Mouse (Mus musculus) limb, embryonic 11.5 days (tissue): ENCODE measurements around the gene Ccdc154. TPM values are rescaled to one million over a fixed set of nuclear protein-coding genes. Genes with fewer than 3 reads are reported as not detected.
A peak's percentile ranks its signal among the peaks of the same experiment; 100 is the strongest.

Source experiments
- ATAC-seq: fragments of 200-750 bp; cut with Nextera tagmentation; 2 replicates; pipeline ENCODE4 v1.8.0; 2017; ENCODE audit warnings: low read depth; ENCODE audit not compliant: insufficient number of reproducible peaks, low FRiP score, low TSS enrichment
- DNase-seq: peaks from one replicate; pipeline ENCODE4 v3.0.0-alpha.2; 2015; ENCODE audit warnings: low spot score
- H3K27ac ChIP-seq: fragments of 300-500 bp; sonication (generic); replicated peaks from 2 replicates; pipeline ENCODE4 v1.5.1; 2014; ENCODE audit warnings: low read depth, mild to moderate bottlenecking, low read length
- H3K27me3 ChIP-seq: fragments of 300-500 bp; sonication (generic); 2 replicates; pipeline ENCODE4 v1.6.1; 2014; ENCODE audit warnings: mild to moderate bottlenecking, low read length, mixed read lengths; ENCODE audit not compliant: control insufficient read depth, insufficient read depth
- H3K36me3 ChIP-seq: fragments of 300-500 bp; sonication (generic); 2 replicates; pipeline ENCODE4 v1.6.1; 2014; ENCODE audit warnings: mild to moderate bottlenecking, low read length, moderate library complexity, mixed read lengths; ENCODE audit not compliant: control insufficient read depth, insufficient read depth
- H3K4me1 ChIP-seq: fragments of 300-500 bp; sonication (generic); 2 replicates; pipeline ENCODE4 v1.6.1; 2014; ENCODE audit warnings: low read length, mixed read lengths; ENCODE audit not compliant: control insufficient read depth, insufficient read depth
- H3K4me2 ChIP-seq: fragments of 300-500 bp; sonication (generic); 2 replicates; pipeline ENCODE4 v1.6.1; 2014; ENCODE audit warnings: low read depth, mild to moderate bottlenecking, moderate library complexity; ENCODE audit not compliant: severe bottlenecking
- H3K4me3 ChIP-seq: fragments of 300-500 bp; sonication (generic); 2 replicates; pipeline ENCODE4 v1.5.1; 2014; ENCODE audit warnings: low read depth, low read length
- H3K9ac ChIP-seq: fragments of 300-500 bp; sonication (generic); 2 replicates; pipeline ENCODE4 v1.6.1; 2014; ENCODE audit warnings: mild to moderate bottlenecking, low read length
- H3K9me3 ChIP-seq: fragments of 300-500 bp; sonication (generic); 2 replicates; pipeline ENCODE4 v1.6.1; 2016; ENCODE audit warnings: low read length; ENCODE audit not compliant: control insufficient read depth
- WGBS: fragments of 180-500 bp; shearing (Covaris S2); extraction: QIAGEN DNeasy Blood & Tissue Kit; methylation state at CpG from one replicate; pipeline ENCODE4 v1.1.7; 2014; 5-methylcytosine and 5-hydroxymethylcytosine counted together
- polyA plus RNA-seq: library from polyadenylated mRNA; unstranded; fragments of >200 nt; fragmentation: Nextera tagmentation; extraction: Ambion mirVana; gene quantifications from 2 replicates; pipeline ENCODE4 v1.2.1, GENCODE M21; 2014

Gene Ccdc154
- polyA plus RNA-seq, 1 experiment from 2014 or later: not detected

DNA sequence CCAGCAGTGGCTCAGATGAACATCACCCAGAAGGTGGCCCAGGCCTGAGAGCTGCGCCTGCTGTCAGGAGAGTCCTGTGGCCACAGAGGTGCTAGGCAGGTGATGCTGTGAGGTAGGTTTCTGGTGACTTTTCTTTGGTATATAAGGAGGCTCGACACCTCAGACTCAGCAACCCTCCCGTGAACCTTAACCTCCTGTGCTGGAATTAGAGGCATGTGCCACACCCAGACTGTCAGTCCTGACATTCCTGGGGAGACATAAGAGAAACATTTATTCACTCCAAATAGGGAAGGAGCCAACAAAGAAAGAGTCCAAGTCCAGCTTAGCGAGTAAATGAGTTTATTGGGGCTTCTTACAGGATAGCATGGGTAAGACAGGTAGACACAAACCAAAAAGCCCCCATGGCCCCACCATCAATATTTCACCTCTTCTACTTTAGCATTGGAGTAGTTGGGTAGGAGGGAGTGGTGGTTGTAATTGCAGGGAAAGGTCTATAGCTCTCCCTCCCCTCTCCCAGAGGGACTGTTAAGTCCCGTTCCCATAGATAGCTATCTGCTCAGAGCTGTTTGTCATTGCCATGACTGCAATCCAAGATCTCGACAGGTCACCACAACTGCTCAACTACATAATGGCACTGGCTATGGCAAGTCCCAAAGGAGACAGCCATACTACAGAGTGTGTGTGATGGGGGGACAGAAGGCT is 3.9 kb downstream of the Ccdc154 start:
- H3K4me2 ChIP-seq: no peak overlapping the region
- H3K27ac ChIP-seq: no peak overlapping the region
- no peaks in the 10 kb centered on the region for H3K27me3 ChIP-seq
- H3K4me3 ChIP-seq: no peak overlapping the region
- no peak overlapping the region for H3K9ac ChIP-seq
- DNase-seq (no peak), ATAC-seq (no peak)
- no peaks in the 10 kb centered on the region for H3K4me1 ChIP-seq
- H3K36me3 ChIP-seq: no peaks in the 10 kb centered on the region
- no peaks in the 10 kb centered on the region for H3K9me3 ChIP-seq
- WGBS: 46% methylated on average over 6 of the region's 6 CpGs

DNA sequence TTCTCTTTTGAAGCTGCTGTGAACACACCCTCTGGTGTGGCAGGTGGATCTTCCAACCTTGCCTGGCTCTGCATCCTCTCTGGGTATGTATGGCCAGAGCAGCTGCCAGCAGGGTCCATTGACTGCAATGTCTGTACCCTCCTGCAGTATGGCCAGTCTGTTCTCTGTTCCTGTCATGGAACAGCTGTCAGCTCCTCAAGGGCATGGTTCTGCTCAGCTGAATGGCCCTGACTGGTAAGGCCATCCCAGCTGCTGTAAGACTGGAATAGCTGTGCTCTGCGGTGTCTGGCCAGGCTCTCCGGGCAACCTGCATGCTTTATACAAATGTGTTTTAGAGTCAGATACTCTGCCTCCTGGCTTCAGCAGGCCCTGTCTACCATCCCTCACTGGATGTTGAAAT is 7.4 kb downstream of the Ccdc154 start:
- ATAC-seq (no peak), DNase-seq (no peak)
- H3K27me3 ChIP-seq: no peaks in the 10 kb centered on the region
- no peaks in the 10 kb centered on the region for H3K36me3 ChIP-seq
- no peak overlapping the region for H3K4me2 ChIP-seq
- WGBS: 87% methylated on average over 2 of the region's 2 CpGs
- H3K27ac ChIP-seq: no peak overlapping the region
- H3K4me3 ChIP-seq: no peak overlapping the region
- H3K9ac ChIP-seq: no peak overlapping the region
- no peaks in the 10 kb centered on the region for H3K4me1 ChIP-seq
- H3K9me3 ChIP-seq: no peaks in the 10 kb centered on the region

DNA sequence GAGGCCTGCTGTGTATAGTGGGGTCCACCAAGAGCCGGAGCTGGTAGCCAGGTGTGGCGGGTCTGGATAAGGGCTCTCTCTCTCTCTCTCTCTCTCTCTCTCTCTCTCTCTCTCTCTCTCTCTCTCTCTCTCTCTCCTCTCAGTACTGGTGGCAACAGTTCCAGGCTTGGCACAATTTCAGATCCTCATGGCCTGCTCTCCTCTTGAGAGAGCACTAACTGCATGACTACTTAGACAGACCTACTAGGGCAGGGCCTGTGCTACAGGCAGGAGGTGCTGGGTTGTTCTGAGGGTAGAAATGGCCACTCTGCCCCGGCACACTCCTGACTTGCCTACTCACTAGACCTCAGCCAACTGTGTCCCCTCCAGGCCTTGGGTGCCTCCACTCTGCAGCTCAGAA is 10.3 kb downstream of the Ccdc154 start:
- H3K27me3 ChIP-seq: no peaks in the 10 kb centered on the region
- DNase-seq (no peak), ATAC-seq (no peak)
- no peaks in the 10 kb centered on the region for H3K36me3 ChIP-seq
- WGBS: 78% methylated on average over 3 of the region's 3 CpGs
- H3K4me1 ChIP-seq: no peaks in the 10 kb centered on the region
- H3K9ac ChIP-seq: no peak overlapping the region
- no peaks in the 10 kb centered on the region for H3K9me3 ChIP-seq
- H3K27ac ChIP-seq: no peak overlapping the region
- H3K4me2 ChIP-seq: no peak overlapping the region
- no peak overlapping the region for H3K4me3 ChIP-seq

DNA sequence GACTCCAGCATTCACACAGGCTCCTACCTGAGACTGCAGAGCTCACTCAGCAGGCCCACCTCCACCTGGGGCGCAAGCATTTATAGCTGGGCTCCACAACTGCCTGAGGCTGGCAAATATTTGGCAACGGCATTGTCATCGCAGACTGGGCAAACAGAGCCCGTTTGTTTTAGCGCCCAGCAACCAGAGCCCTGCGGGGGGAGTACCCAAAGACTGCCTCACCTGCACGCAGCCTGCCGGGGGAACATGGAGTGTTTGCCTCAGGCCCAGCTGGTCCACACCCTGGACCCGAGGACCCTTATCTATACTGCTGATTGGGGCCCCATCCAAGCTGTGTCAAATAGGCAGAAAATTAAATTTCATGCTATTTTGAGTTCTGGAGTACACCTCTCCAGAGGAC is 13.2 kb downstream of the Ccdc154 start, which contains the start of gene Gm38655:
Gene Gm38655, minus strand, starts transcription at position 61 of the 400 bp plus-strand sequence.
- 79% methylated on average over 9 of the region's 9 CpGs for WGBS
- no peaks in the 10 kb centered on the region for H3K9me3 ChIP-seq

DNA sequence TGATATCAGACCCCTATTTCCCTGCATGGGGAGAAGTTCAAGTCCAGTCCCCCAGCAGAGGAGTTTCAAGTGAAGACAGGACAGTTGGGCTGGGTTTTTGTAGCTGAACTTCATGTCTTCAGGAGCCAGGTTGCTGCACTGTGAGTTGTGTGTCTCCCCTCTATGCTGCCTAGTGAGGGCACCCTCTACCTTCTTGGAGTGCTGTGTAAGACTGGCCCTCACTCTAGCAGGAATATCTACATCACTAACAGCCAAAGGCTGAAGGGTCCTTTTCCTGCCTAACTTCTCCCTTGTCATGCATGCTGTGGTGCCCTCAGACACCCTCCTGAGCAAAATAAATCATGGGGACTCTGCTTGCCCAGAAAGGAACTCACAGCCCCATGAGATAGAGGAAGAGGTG is 21.0 kb downstream of the Ccdc154 start:
- DNase-seq (no peak), ATAC-seq (no peak)
- no peak overlapping the region; the same call in 1 of the 2 replicates for H3K4me2 ChIP-seq
- no peak overlapping the region for H3K9ac ChIP-seq
- no peak overlapping the region for H3K27ac ChIP-seq
- no peaks in the 10 kb centered on the region for H3K9me3 ChIP-seq
- H3K36me3 ChIP-seq: no peaks in the 10 kb centered on the region
- peaks cover 9% of the 10 kb centered on the region for H3K4me1 ChIP-seq
- peak overlapping the region; percentile 89; the same call in 1 of the 2 replicates for H3K4me3 ChIP-seq
- no peaks in the 10 kb centered on the region for H3K27me3 ChIP-seq

More for the DNA sequence above, 13.2 kb downstream of the Ccdc154 start, which contains the start of gene Gm38655:
- Histone ChIP-seq H3K9ac (no peak within 1 kb of the TSS), H3K36me3 (no peaks in the 10 kb centered on the region), H3K4me1 (no peaks in the 10 kb centered on the region), H3K27ac (no peak within 1 kb of the TSS), H3K4me2 (no peak within 1 kb of the TSS), H3K27me3 (no peaks in the 10 kb centered on the region), H3K4me3 (no peak within 1 kb of the TSS)
- no peak for ATAC-seq
- no peak for DNase-seq

DNA sequence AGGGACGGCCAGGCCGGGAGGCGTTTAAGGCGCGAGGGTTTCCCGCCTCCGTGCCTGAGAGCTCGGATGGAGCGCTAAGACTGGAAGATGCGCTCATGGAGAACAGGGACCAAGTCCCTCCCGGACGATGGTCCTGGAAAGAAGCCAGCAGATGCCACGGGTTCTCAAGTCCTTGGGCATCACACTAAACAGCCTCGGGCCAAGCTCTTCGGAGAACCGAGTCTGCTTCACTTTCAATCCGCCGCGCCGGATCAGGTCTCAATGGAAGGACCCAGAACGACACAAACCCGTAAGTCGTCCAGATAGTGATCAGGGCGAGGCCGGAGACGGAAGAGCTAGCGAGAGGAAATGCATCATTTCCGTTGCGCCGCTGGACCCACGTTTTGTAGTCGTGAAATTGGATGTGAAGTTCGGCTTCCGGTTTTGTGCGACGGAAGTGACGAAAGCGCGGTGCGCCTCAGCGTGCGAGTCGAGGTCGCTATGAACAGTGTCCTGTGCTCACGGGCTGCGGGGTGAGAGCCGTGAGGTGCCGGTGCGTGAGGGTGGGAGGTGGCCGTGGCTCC is 21.9 kb downstream of the Ccdc154 start, which contains the start of gene BC003965:
Gene BC003965, plus strand, starts transcription at position 426 of the 563 bp plus-strand sequence.
- ATAC-seq: peak; percentile 71; the same call in 1 of the 2 replicates
- Histone ChIP-seq H3K9me3 (no peaks in the 10 kb centered on the region), H3K27ac (peak within 1 kb of the TSS; percentile 83), H3K4me1 (peaks cover 9% of the 10 kb centered on the region), H3K4me3 (peak within 1 kb of the TSS; percentile 89), H3K36me3 (no peaks in the 10 kb centered on the region), H3K9ac (peak within 1 kb of the TSS; percentile 89), H3K4me2 (peak within 1 kb of the TSS; percentile 98), H3K27me3 (no peaks in the 10 kb centered on the region)
- DNase-seq: peak; percentile 100
- under 1% methylated on average over 50 of the region's 50 CpGs for WGBS

DNA sequence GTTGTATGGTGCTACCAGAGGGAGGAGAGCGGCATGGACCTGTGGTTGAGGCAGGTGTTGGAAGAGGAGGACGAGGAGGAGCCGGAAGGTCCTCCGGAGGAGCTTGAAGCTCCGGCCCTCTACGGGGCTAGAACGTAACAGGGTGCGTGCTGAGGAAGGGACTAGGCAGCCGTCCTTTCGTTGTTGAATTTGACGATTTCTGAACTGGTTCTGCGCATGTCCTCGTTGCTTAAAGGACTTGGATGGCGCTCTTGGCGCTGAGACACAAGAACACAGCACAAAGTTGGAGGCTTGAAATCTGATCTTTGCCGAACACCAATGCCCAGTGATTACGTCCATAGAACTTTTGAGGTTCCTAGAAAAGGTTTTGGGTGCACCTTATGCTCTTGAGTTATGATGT is 22.7 kb downstream of the Ccdc154 start:
- Histone ChIP-seq H3K4me1 (peaks cover 12% of the 10 kb centered on the region), H3K4me3 (peak overlapping the region; percentile 89), H3K4me2 (peak overlapping the region; percentile 98), H3K9ac (peak overlapping the region; percentile 81), H3K27ac (no peak overlapping the region), H3K36me3 (no peaks in the 10 kb centered on the region), H3K9me3 (no peaks in the 10 kb centered on the region), H3K27me3 (no peaks in the 10 kb centered on the region)
- WGBS: 6% methylated on average over 17 of the region's 17 CpGs
- DNase-seq (no peak), ATAC-seq (no peak)

DNA sequence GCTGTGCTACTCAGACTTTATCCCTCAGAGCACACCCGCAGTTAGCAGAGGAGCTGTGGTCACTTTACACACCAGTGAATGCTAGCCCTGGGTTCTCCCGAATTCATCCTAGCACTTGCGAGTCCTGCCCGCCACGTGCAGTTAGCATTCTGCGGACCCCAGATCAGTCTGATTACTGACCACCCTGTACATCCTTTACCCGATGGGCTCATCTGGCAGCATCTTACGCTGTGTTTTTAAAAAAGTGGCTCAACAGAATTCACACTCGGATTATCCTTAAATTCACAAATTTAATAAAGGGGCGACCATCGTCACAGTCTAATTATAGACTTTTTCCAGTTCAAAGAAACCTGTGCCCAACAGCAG is 25.5 kb downstream of the Ccdc154 start:
- Histone ChIP-seq H3K4me1 (peaks cover 12% of the 10 kb centered on the region), H3K9me3 (no peaks in the 10 kb centered on the region), H3K27me3 (no peaks in the 10 kb centered on the region), H3K4me2 (peak overlapping the region; percentile 84), H3K9ac (peak overlapping the region; percentile 87; the same call in 1 of the 2 replicates), H3K27ac (peak overlapping the region; percentile 80), H3K4me3 (peak overlapping the region; percentile 90), H3K36me3 (no peaks in the 10 kb centered on the region)
- WGBS: 8% methylated on average over 11 of the region's 11 CpGs
- DNase-seq: no peak
- no peak for ATAC-seq
